Mouse (Mus musculus) embryonic facial prominence, embryonic 10.5 days (tissue): ENCODE measurements around the gene Btbd2. TPM values are rescaled to one million over a fixed set of nuclear protein-coding genes. Genes with fewer than 3 reads are reported as not detected.
"Not testable (repeated sequence)": the region's sequence is repeated elsewhere in the genome, so short reads cannot be mapped to it uniquely, and the experiment has no call there.

Experiments
- DNase-seq: peaks from one replicate; pipeline ENCODE4 v3.0.0-alpha.2; 2017; ENCODE audit warnings: low spot score
- H3K27ac ChIP-seq: fragments of 300-500 bp; sonication (generic); replicated peaks from 2 replicates; pipeline ENCODE4 v1.5.1; 2016; ENCODE audit warnings: mild to moderate bottlenecking
- H3K27me3 ChIP-seq: fragments of 300-500 bp; sonication (generic); replicated peaks from 2 replicates; pipeline ENCODE4 v1.6.1; 2016; ENCODE audit warnings: low read depth, mild to moderate bottlenecking; ENCODE audit not compliant: poor library complexity, severe bottlenecking
- H3K36me3 ChIP-seq: fragments of 300-500 bp; sonication (generic); replicated peaks from 2 replicates; pipeline ENCODE4 v1.6.1; 2016; ENCODE audit warnings: mild to moderate bottlenecking, moderate library complexity
- H3K4me1 ChIP-seq: fragments of 300-500 bp; sonication (generic); 2 replicates; pipeline ENCODE4 v1.6.1; 2016
- H3K4me3 ChIP-seq: fragments of 300-500 bp; sonication (generic); 2 replicates; pipeline ENCODE4 v1.5.1; 2016; ENCODE audit warnings: mild to moderate bottlenecking, moderate library complexity
- H3K9me3 ChIP-seq: fragments of 300-500 bp; sonication (generic); 2 replicates; pipeline ENCODE4 v1.6.1; 2016; ENCODE audit warnings: mild to moderate bottlenecking
- WGBS: fragments of 180-500 bp; shearing (Covaris S2); methylation state at CpG from one replicate; pipeline ENCODE4 v1.1.7; 2016; 5-methylcytosine and 5-hydroxymethylcytosine counted together
- polyA plus RNA-seq: library from polyadenylated mRNA; unstranded; fragments of >200 nt; fragmentation: Nextera tagmentation; extraction: Ambion mirVana; gene quantifications from 2 replicates; pipeline ENCODE4 v1.2.1, GENCODE M21; 2016

The Btbd2 gene
- polyA plus RNA-seq, 1 experiment from 2014 or later, result 84.8 TPM

- Histone ChIP-seq H3K27me3 (no peaks in the 10 kb centered on the region), H3K4me3 (no peak overlapping the region), H3K4me1 (peaks cover 18% of the 10 kb centered on the region), H3K9me3 (no peaks in the 10 kb centered on the region), H3K27ac (no peak overlapping the region), H3K36me3 (peaks cover 30% of the 10 kb centered on the region)
- WGBS, result 77% methylated on average over 9 of the region's 9 CpGs
- DNase-seq, result no peak
Measured at GRCm38 (mm10) chr10:80618181-80618580, 38.7 kb downstream of the Btbd2 start.

- Histone ChIP-seq H3K4me3 (peak overlapping the region; percentile 11; the same call in 1 of the 2 replicates), H3K9me3 (no peaks in the 10 kb centered on the region), H3K36me3 (peaks cover 68% of the 10 kb centered on the region), H3K27me3 (no peaks in the 10 kb centered on the region), H3K4me1 (no peaks in the 10 kb centered on the region), H3K27ac (no peak overlapping the region)
- 86% methylated on average over 6 of the region's 6 CpGs for WGBS
- no peak for DNase-seq
Measured at GRCm38 (mm10) chr10:80614351-80614750, 42.5 kb downstream of the Btbd2 start.

GRCm38 (mm10) chr10:80613821-80614220 is 43.0 kb downstream of the Btbd2 start:
- H3K36me3 ChIP-seq, result peaks cover 73% of the 10 kb centered on the region
- H3K4me1 ChIP-seq, result no peaks in the 10 kb centered on the region
- no peak for DNase-seq
- no peak overlapping the region for H3K27ac ChIP-seq
- 80% methylated on average over 3 of the region's 3 CpGs for WGBS
- no peaks in the 10 kb centered on the region for H3K9me3 ChIP-seq
- no peaks in the 10 kb centered on the region for H3K27me3 ChIP-seq
- H3K4me3 ChIP-seq, result no peak overlapping the region

GRCm38 (mm10) chr10:80611905-80612304 is 45.0 kb downstream of the Btbd2 start:
- no peak for DNase-seq
- no peaks in the 10 kb centered on the region for H3K9me3 ChIP-seq
- H3K27me3 ChIP-seq, result no peaks in the 10 kb centered on the region
- H3K4me1 ChIP-seq, result no peaks in the 10 kb centered on the region
- peaks cover 92% of the 10 kb centered on the region for H3K36me3 ChIP-seq
- no peak overlapping the region for H3K4me3 ChIP-seq
- no peak overlapping the region for H3K27ac ChIP-seq
- WGBS, result 90% methylated on average over 3 of the region's 3 CpGs

DNA sequence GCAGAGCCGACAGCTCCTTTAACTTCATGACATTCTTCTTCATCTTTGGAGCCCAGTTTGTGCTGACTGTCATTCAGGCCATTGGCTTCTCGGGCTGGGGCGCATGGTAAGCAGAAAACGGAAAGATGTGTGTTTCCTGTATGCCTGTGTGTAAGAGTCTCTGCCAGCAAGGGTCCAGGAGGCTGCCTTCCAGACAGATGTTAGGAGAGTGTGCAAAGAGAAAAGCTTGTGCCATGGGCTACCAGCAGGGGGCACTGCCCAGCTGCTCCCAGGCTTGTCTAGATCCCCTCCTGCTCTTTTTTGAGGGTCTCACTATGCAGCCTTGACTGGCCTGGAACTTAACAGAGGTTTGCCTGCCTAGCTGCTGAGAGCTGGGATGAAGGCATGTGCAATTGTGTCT is 45.8 kb downstream of the Btbd2 start:
- WGBS, result 76% methylated on average over 4 of the region's 4 CpGs
- no peaks in the 10 kb centered on the region for H3K9me3 ChIP-seq

DNA sequence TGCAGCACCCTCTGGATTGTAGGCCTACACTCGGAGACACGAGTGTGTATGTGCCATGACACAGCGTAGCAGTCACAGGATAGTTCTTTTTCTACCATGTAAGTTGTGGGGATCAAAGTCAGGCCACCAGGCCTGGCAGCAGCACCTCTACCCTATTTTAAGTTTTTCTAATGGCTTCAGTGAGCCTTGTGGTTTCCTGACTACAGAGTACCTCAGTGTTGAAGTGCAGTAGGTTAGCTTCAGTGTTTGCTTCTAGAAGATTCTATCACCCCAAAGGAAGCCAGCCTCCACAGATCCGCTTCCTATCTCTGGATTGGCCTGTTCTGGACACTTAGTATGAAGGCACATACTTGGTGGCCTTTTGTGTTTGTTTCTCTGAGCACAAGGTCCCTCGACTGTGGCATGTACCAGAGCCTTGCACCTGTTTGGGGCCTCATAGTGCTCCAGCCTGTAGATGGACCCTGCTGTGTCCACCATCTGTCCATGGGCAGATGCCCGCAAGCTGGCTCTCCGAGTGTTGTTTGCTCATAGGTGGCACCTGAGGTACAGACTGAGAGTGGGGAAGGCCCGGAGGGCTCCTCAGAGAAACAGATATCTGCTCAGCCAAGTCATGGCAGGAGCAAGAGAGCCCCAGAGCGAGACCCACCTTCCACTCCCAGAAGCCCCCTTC is 46.6 kb downstream of the Btbd2 start:
- H3K4me1 ChIP-seq, result no peaks in the 10 kb centered on the region
- no peak overlapping the region for H3K27ac ChIP-seq
- H3K4me3 ChIP-seq, result no peak overlapping the region
- H3K36me3 ChIP-seq, result peaks cover 95% of the 10 kb centered on the region
- H3K27me3 ChIP-seq, result no peaks in the 10 kb centered on the region
- WGBS, result 92% methylated on average over 9 of the region's 9 CpGs
- no peaks in the 10 kb centered on the region for H3K9me3 ChIP-seq
- DNase-seq, result no peak

More for the DNA sequence above, 45.8 kb downstream of the Btbd2 start:
- no peak overlapping the region for H3K27ac ChIP-seq
- H3K4me3 ChIP-seq, result no peak overlapping the region
- no peaks in the 10 kb centered on the region for H3K4me1 ChIP-seq
- no peaks in the 10 kb centered on the region for H3K27me3 ChIP-seq
- H3K36me3 ChIP-seq, result peaks cover 99% of the 10 kb centered on the region
- DNase-seq, result peak; percentile 66

DNA sequence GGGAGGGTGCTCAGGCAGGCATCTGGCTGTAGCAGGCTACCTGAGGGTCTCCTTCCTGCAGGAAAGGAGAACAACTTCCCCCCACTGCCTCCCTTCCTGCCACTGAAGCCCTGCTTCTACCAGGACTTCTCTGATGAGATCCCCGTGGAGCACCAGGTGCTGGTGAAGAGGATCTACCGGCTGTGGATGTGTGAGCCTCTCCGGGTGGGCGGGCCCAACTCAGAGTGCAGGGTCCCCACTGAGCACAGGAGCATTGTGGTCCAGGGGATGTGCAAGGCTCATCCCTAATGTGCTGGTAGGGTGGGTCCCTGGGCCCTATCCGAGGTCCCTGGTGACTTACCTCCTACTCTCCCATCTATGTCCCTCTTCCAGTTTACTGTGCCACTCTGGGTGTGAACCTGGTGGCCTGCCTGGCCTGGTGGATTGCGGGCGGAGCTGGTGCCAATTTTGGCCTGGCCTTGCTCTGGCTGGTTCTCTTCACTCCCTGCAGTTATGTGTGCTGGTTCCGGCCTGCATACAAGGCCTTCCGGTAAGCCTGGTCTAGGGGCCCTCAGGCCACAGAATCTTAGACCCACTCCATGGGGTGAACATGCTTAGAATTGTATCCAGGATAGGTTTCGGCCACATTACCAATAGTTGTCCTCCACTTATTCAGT is 47.5 kb downstream of the Btbd2 start:
- Histone ChIP-seq H3K27me3 (no peaks in the 10 kb centered on the region), H3K27ac (no peak overlapping the region), H3K4me3 (no peak overlapping the region), H3K9me3 (no peaks in the 10 kb centered on the region), H3K4me1 (peaks cover 5% of the 10 kb centered on the region), H3K36me3 (peaks cover 94% of the 10 kb centered on the region)
- DNase-seq, result no peak
- 90% methylated on average over 10 of the region's 10 CpGs for WGBS

- H3K36me3 ChIP-seq, result peaks cover 85% of the 10 kb centered on the region
- WGBS, result 84% methylated on average over 3 of the region's 3 CpGs
Measured at GRCm38 (mm10) chr10:80608435-80608834, 48.4 kb downstream of the Btbd2 start.

GRCm38 (mm10) chr10:80606737-80607350 is 50.0 kb downstream of the Btbd2 start:
- peaks cover 69% of the 10 kb centered on the region for H3K36me3 ChIP-seq
- 97% methylated on average over 34 of the region's 34 CpGs for WGBS
- H3K27me3 ChIP-seq, result no peaks in the 10 kb centered on the region
- H3K9me3 ChIP-seq, result no peaks in the 10 kb centered on the region
- H3K4me1 ChIP-seq, result peaks cover 24% of the 10 kb centered on the region
- no peak overlapping the region for H3K27ac ChIP-seq
- DNase-seq, result no peak
- no peak overlapping the region for H3K4me3 ChIP-seq

More at GRCm38 (mm10) chr10:80608435-80608834, 48.4 kb downstream of the Btbd2 start:
- Histone ChIP-seq H3K27me3 (no peaks in the 10 kb centered on the region), H3K27ac (no peak overlapping the region), H3K9me3 (no peaks in the 10 kb centered on the region), H3K4me1 (peaks cover 15% of the 10 kb centered on the region), H3K4me3 (no peak overlapping the region)
- DNase-seq, result no peak

- Histone ChIP-seq H3K27me3 (no peaks in the 10 kb centered on the region), H3K9me3 (no peaks in the 10 kb centered on the region), H3K4me3 (no peak overlapping the region), H3K27ac (no peak overlapping the region), H3K36me3 (peaks cover 64% of the 10 kb centered on the region), H3K4me1 (peaks cover 24% of the 10 kb centered on the region)
- 94% methylated on average over 23 of the region's 23 CpGs for WGBS
- no peak for DNase-seq
Measured at GRCm38 (mm10) chr10:80606306-80606705, 50.6 kb downstream of the Btbd2 start.

- H3K4me3 ChIP-seq, result peak within 1 kb of the TSS; percentile 85; the same call in 1 of the 2 replicates
- 88% methylated on average over 4 of the region's 4 CpGs for WGBS
Measured at GRCm38 (mm10) chr10:80605721-80606120, 51.1 kb downstream of the Btbd2 start, which contains the start of gene Gm49322. Gene Gm49322 (plus strand): TSS chr10:80606021.

GRCm38 (mm10) chr10:80604988-80605387 is 51.9 kb downstream of the Btbd2 start:
- DNase-seq, result no peak
- WGBS, result 90% methylated on average over 2 of the region's 2 CpGs
- H3K27me3 ChIP-seq, result no peaks in the 10 kb centered on the region
- H3K4me1 ChIP-seq, result peaks cover 24% of the 10 kb centered on the region
- no peak overlapping the region for H3K27ac ChIP-seq
- H3K9me3 ChIP-seq, result no peaks in the 10 kb centered on the region
- H3K36me3 ChIP-seq, result peaks cover 51% of the 10 kb centered on the region
- peak overlapping the region; percentile 85; the same call in 1 of the 2 replicates for H3K4me3 ChIP-seq

More at GRCm38 (mm10) chr10:80605721-80606120, 51.1 kb downstream of the Btbd2 start, which contains the start of gene Gm49322:
- not testable (repeated sequence) for DNase-seq, H3K27me3 ChIP-seq, H3K9me3 ChIP-seq, H3K27ac ChIP-seq
- peaks cover 24% of the 10 kb centered on the region for H3K4me1 ChIP-seq
- H3K36me3 ChIP-seq, result peaks cover 58% of the 10 kb centered on the region
